Mouse (Mus musculus): ENCODE measurements around the gene Cptp.

GRCm38 (mm10) chr4:155908281-155908680, 39.0 kb upstream of the Cptp start:
- TF ChIP-seq CTCF (IDR thresholded peaks at IDR 0.05; ENCODE audit: borderline replicate concordance, insufficient read depth, low read length) (no peak), POLR2A (IDR thresholded peaks at IDR 0.05; ENCODE audit: low read depth, low read length) (no peak)

Measured in embryonic fibroblast, embryonic 13.5 days (primary cell).